Mouse (Mus musculus) kidney, postnatal 0 days (tissue): ENCODE measurements around the gene Polr3h. TPM values are rescaled to one million over a fixed set of nuclear protein-coding genes. Genes with fewer than 3 reads are reported as not detected.
A peak's percentile ranks its signal among the peaks of the same experiment; 100 is the strongest.

Source experiments
- ATAC-seq: fragments of 200-750 bp; cut with Nextera tagmentation; replicated peaks from 2 replicates; pipeline ENCODE4 v1.8.0; 2017; ENCODE audit warnings: low read depth, moderate number of reproducible peaks, moderate TSS enrichment, moderate library complexity; ENCODE audit not compliant: low FRiP score
- DNase-seq: peaks from one replicate; pipeline ENCODE4 v3.0.0-alpha.2; 2016; ENCODE audit warnings: low spot score
- H3K27ac ChIP-seq: fragments of 300-500 bp; sonication (generic); 2 replicates; pipeline ENCODE4 v1.5.1; 2014; ENCODE audit warnings: mild to moderate bottlenecking
- H3K27me3 ChIP-seq: fragments of 300-500 bp; sonication (generic); 2 replicates; pipeline ENCODE4 v1.6.1; 2014; ENCODE audit warnings: low read length, mixed read lengths; ENCODE audit not compliant: insufficient read depth
- H3K36me3 ChIP-seq: fragments of 300-500 bp; sonication (generic); 2 replicates; pipeline ENCODE4 v1.6.1; 2014; ENCODE audit warnings: low read length, mixed read lengths; ENCODE audit not compliant: insufficient read depth
- H3K4me1 ChIP-seq: fragments of 300-500 bp; sonication (generic); replicated peaks from 2 replicates; pipeline ENCODE4 v1.6.1; 2014; ENCODE audit warnings: antibody characterized with exemption, low read length, mixed read lengths; ENCODE audit not compliant: insufficient read depth
- H3K4me2 ChIP-seq: fragments of 300-500 bp; sonication (generic); 2 replicates; pipeline ENCODE4 v1.6.1; 2014; ENCODE audit warnings: mild to moderate bottlenecking, low read length, moderate library complexity, mixed read lengths
- H3K4me3 ChIP-seq: fragments of 300-500 bp; sonication (generic); replicated peaks from 2 replicates; pipeline ENCODE4 v1.5.1; 2014; ENCODE audit warnings: low read depth, low read length
- H3K9ac ChIP-seq: fragments of 300-500 bp; sonication (generic); 2 replicates; pipeline ENCODE4 v1.6.1; 2014; ENCODE audit warnings: low read depth, low read length
- H3K9me3 ChIP-seq: fragments of 300-500 bp; sonication (generic); replicated peaks from 2 replicates; pipeline ENCODE4 v1.6.1; 2016; ENCODE audit warnings: low read length, inconsistent platforms, mixed read lengths
- CTCF ChIP-seq: IDR thresholded peaks from 2 replicates; pipeline ENCODE4 v1.5.1; 2016; ENCODE audit warnings: antibody characterized with exemption, low read depth, mild to moderate bottlenecking, moderate library complexity
- WGBS: fragments of 180-500 bp; shearing (Covaris S2); extraction: QIAGEN DNeasy Blood & Tissue Kit; methylation state at CpG from one replicate; pipeline ENCODE4 v1.1.7; 2014; 5-methylcytosine and 5-hydroxymethylcytosine counted together
- polyA plus RNA-seq: library from polyadenylated mRNA; unstranded; fragments of >200 nt; fragmentation: Nextera tagmentation; extraction: Ambion mirVana; gene quantifications from 2 replicates; pipeline ENCODE4 v1.2.1, GENCODE M21; 2015

The Polr3h gene
- polyA plus RNA-seq, 1 experiment from 2014 or later: 129 TPM

- WGBS: 77% methylated on average over 7 of the region's 7 CpGs
- Histone ChIP-seq H3K4me3 (no peak overlapping the region), H3K27ac (0 out of 2 replicates have a peak overlapping the region, but pooled peaks have one; percentile 31), H3K9ac (no peak overlapping the region), H3K27me3 (no peaks in the 10 kb centered on the region), H3K4me1 (0 out of 2 replicates have a peak, but pooled peaks cover 7% of the 10 kb centered on the region), H3K4me2 (no peak overlapping the region), H3K9me3 (no peaks in the 10 kb centered on the region), H3K36me3 (peaks cover 33% of the 10 kb centered on the region)
- DNase-seq: no peak
- no peak for TF ChIP-seq CTCF
- ATAC-seq: no peak
Measured at GRCm38 (mm10) chr15:81853081-81853480, 73.0 kb downstream of the Polr3h start.

- ATAC-seq (no peak), DNase-seq (no peak)
- H3K27me3 ChIP-seq: no peaks in the 10 kb centered on the region
- H3K4me2 ChIP-seq: no peak overlapping the region
- no peak for TF ChIP-seq CTCF
- H3K27ac ChIP-seq: peak overlapping the region; percentile 31; the same call in 1 of the 2 replicates
- no peaks in the 10 kb centered on the region for H3K9me3 ChIP-seq
- H3K36me3 ChIP-seq: peaks cover 33% of the 10 kb centered on the region
- 0 out of 2 replicates have a peak, but pooled peaks cover 7% of the 10 kb centered on the region for H3K4me1 ChIP-seq
- H3K9ac ChIP-seq: no peak overlapping the region
- H3K4me3 ChIP-seq: no peak overlapping the region
- WGBS: 80% methylated on average over 9 of the region's 9 CpGs
Measured at GRCm38 (mm10) chr15:81852411-81853000, 73.5 kb downstream of the Polr3h start.

GRCm38 (mm10) chr15:81851375-81851774 lies 74.7 kb downstream of the Polr3h start:
- H3K9me3 ChIP-seq: no peaks in the 10 kb centered on the region
- H3K27ac ChIP-seq: no peak overlapping the region
- WGBS: 93% methylated on average over 15 of the region's 15 CpGs
- no peak for ATAC-seq
- no peak overlapping the region for H3K9ac ChIP-seq
- 0 out of 2 replicates have a peak, but pooled peaks cover 7% of the 10 kb centered on the region for H3K4me1 ChIP-seq
- DNase-seq: no peak
- TF ChIP-seq CTCF: no peak
- H3K27me3 ChIP-seq: no peaks in the 10 kb centered on the region
- H3K36me3 ChIP-seq: peaks cover 37% of the 10 kb centered on the region
- H3K4me2 ChIP-seq: no peak overlapping the region
- no peak overlapping the region for H3K4me3 ChIP-seq

- 71% methylated on average over 14 of the region's 14 CpGs for WGBS
- no peak overlapping the region for H3K4me3 ChIP-seq
Measured at GRCm38 (mm10) chr15:81850718-81851117, 75.3 kb downstream of the Polr3h start.

GRCm38 (mm10) chr15:81849104-81849503 lies 76.9 kb downstream of the Polr3h start:
- no peak for TF ChIP-seq CTCF
- H3K4me1 ChIP-seq: no peaks in the 10 kb centered on the region
- WGBS: 88% methylated on average over 9 of the region's 9 CpGs
- ATAC-seq (no peak), DNase-seq (no peak)
- no peaks in the 10 kb centered on the region for H3K27me3 ChIP-seq
- H3K9ac ChIP-seq: no peak overlapping the region
- peaks cover 37% of the 10 kb centered on the region for H3K36me3 ChIP-seq
- H3K9me3 ChIP-seq: no peaks in the 10 kb centered on the region
- H3K27ac ChIP-seq: no peak overlapping the region
- H3K4me3 ChIP-seq: no peak overlapping the region
- no peak overlapping the region for H3K4me2 ChIP-seq

More at GRCm38 (mm10) chr15:81850718-81851117, 75.3 kb downstream of the Polr3h start:
- H3K27me3 ChIP-seq: no peaks in the 10 kb centered on the region
- peaks cover 37% of the 10 kb centered on the region for H3K36me3 ChIP-seq
- 0 out of 2 replicates have a peak, but pooled peaks cover 6% of the 10 kb centered on the region for H3K4me1 ChIP-seq
- TF ChIP-seq CTCF: no peak
- no peak overlapping the region for H3K4me2 ChIP-seq
- no peaks in the 10 kb centered on the region for H3K9me3 ChIP-seq
- no peak for DNase-seq
- H3K27ac ChIP-seq: no peak overlapping the region
- no peak for ATAC-seq
- H3K9ac ChIP-seq: no peak overlapping the region

- DNase-seq: peak; percentile 55
- no peak overlapping the region for H3K4me3 ChIP-seq
- no peaks in the 10 kb centered on the region for H3K4me1 ChIP-seq
- H3K9me3 ChIP-seq: no peaks in the 10 kb centered on the region
- H3K9ac ChIP-seq: no peak overlapping the region
- no peak for ATAC-seq
- H3K27me3 ChIP-seq: no peaks in the 10 kb centered on the region
- H3K36me3 ChIP-seq: peaks cover 37% of the 10 kb centered on the region
- 44% methylated on average over 7 of the region's 7 CpGs for WGBS
- peak; percentile 72 for TF ChIP-seq CTCF
- no peak overlapping the region for H3K4me2 ChIP-seq
- H3K27ac ChIP-seq: no peak overlapping the region
Measured at GRCm38 (mm10) chr15:81848301-81848700, 77.7 kb downstream of the Polr3h start.
